Mouse (Mus musculus) urinary bladder, postnatal 25 days (tissue): Measurements from ENCODE around the gene Eif4g2.

Experiments used
- DNase-seq: peaks from one replicate; pipeline ENCODE4 v3.0.0; 2022; ENCODE audit warnings: low spot score

Eif4g2 gene

GRCm38 (mm10) chr7:111082822-111083732 lies at the start of gene Eif4g2:
Gene Eif4g2 (minus strand): TSS chr7:111083030.
- peak; percentile 96 for DNase-seq

- no peak for DNase-seq
Observed at GRCm38 (mm10) chr7:111132596-111132995, 49.8 kb upstream of the Eif4g2 start.

- no peak for DNase-seq
Observed at GRCm38 (mm10) chr7:111126636-111127395, 44.0 kb upstream of the Eif4g2 start.

GRCm38 (mm10) chr7:111123761-111124546 lies 41.1 kb upstream of the Eif4g2 start:
- no peak for DNase-seq

GRCm38 (mm10) chr7:111122531-111123130 lies 39.8 kb upstream of the Eif4g2 start:
- DNase-seq = peak; percentile 92

- peak; percentile 73 for DNase-seq
Observed at GRCm38 (mm10) chr7:111122084-111122530, 39.3 kb upstream of the Eif4g2 start.

GRCm38 (mm10) chr7:111121522-111121921 lies 38.7 kb upstream of the Eif4g2 start:
- no peak for DNase-seq

- no peak for DNase-seq
Observed at GRCm38 (mm10) chr7:111109561-111109960, 26.7 kb upstream of the Eif4g2 start.

- no peak for DNase-seq
Observed at GRCm38 (mm10) chr7:111109161-111109560, 26.3 kb upstream of the Eif4g2 start.

- no peak for DNase-seq
Observed at GRCm38 (mm10) chr7:111098196-111098595, 15.4 kb upstream of the Eif4g2 start.

- no peak for DNase-seq
Observed at GRCm38 (mm10) chr7:111095169-111095568, 12.3 kb upstream of the Eif4g2 start.

- no peak for DNase-seq
Observed at GRCm38 (mm10) chr7:111085153-111085552, 2.3 kb upstream of the Eif4g2 start.

- DNase-seq = no peak
Observed at GRCm38 (mm10) chr7:111084443-111084842, 1.6 kb upstream of the Eif4g2 start.

GRCm38 (mm10) chr7:111083733-111084120 lies 897 bp upstream of the Eif4g2 start:
- DNase-seq = no peak

GRCm38 (mm10) chr7:111082043-111082821 lies 598 bp downstream of the Eif4g2 start:
- DNase-seq = peak; percentile 74

- no peak for DNase-seq
Observed at GRCm38 (mm10) chr7:111080876-111081275, 2.0 kb downstream of the Eif4g2 start.

- DNase-seq = no peak
Observed at GRCm38 (mm10) chr7:111080026-111080425, 2.8 kb downstream of the Eif4g2 start.

- no peak for DNase-seq
Observed at GRCm38 (mm10) chr7:111078271-111078670, 4.6 kb downstream of the Eif4g2 start.

- no peak for DNase-seq
Observed at GRCm38 (mm10) chr7:111075288-111075687, 7.5 kb downstream of the Eif4g2 start.

GRCm38 (mm10) chr7:111072410-111072809 lies 10.4 kb downstream of the Eif4g2 start:
- no peak for DNase-seq

- DNase-seq = no peak
Observed at GRCm38 (mm10) chr7:111070167-111070496, 12.7 kb downstream of the Eif4g2 start.
